Mouse (Mus musculus) CH12.LX (cell line): ENCODE measurements at regions not wholly inside any gene's neighbourhood (a gene's known extent, or its start where the extent isn't known, plus 50 kb on each side); places are given as distances from the start of the nearest gene placed in this dataset.

ENCODE experiments used
- DNase-seq: peaks from one replicate; pipeline ENCODE4 v3.0.0-alpha.2; 2013; ENCODE audit errors: extremely low read depth
- H3K27ac ChIP-seq: 2 replicates; pipeline ENCODE4 v1.5.1; 2012; ENCODE audit warnings: low read depth, mild to moderate bottlenecking, control low read depth, moderate library complexity; ENCODE audit not compliant: insufficient read depth
- H3K27me3 ChIP-seq: replicated peaks from 2 replicates; pipeline ENCODE3; 2012; ENCODE audit warnings: inconsistent platforms
- H3K36me3 ChIP-seq, 2 experiments: replicated peaks in 1 of 2; 2 replicates each; pipeline versions ENCODE3 to v1.6.1; 2012; ENCODE audit warnings: inconsistent platforms in 1 of 2, low read length in 1 of 2, mild to moderate bottlenecking in 1 of 2, mixed read lengths in 1 of 2, moderate library complexity in 1 of 2; ENCODE audit not compliant: control insufficient read depth in 1 of 2, insufficient read depth in 1 of 2
- H3K4me1 ChIP-seq, 2 experiments: 2 replicates each; pipeline ENCODE4 v1.6.1; 2012; ENCODE audit warnings: inconsistent platforms in 1 of 2, moderate library complexity in 1 of 2; ENCODE audit not compliant: insufficient read depth in 2 of 2, control insufficient read depth in 1 of 2
- H3K4me2 ChIP-seq: 2 replicates; pipeline ENCODE4 v1.6.1; 2012; ENCODE audit warnings: low read depth, mild to moderate bottlenecking, control low read depth; ENCODE audit not compliant: poor library complexity, insufficient read depth, severe bottlenecking
- H3K4me3 ChIP-seq, 3 experiments: fragments of 150-350 bp in 1 of 3; sonication (generic) in 1 of 3; replicated peaks in 1 of 3; 2 replicates each; pipeline versions ENCODE3 to v1.5.1; 2011 to 2012; ENCODE audit warnings: low read depth in 2 of 3, low read length in 2 of 3, mild to moderate bottlenecking in 2 of 3, moderate library complexity in 2 of 3, control low read depth in 1 of 3, improper control_type of control experiment in 1 of 3, inconsistent platforms in 1 of 3, mixed read lengths in 1 of 3; ENCODE audit not compliant: poor library complexity in 1 of 3
- H3K79me2 ChIP-seq: replicated peaks from 2 replicates; pipeline ENCODE4 v1.6.1; 2012; ENCODE audit warnings: mild to moderate bottlenecking, moderate library complexity; ENCODE audit not compliant: control insufficient read depth, poor library complexity, insufficient read depth, severe bottlenecking; ENCODE audit errors: extremely low read depth
- H3K9ac ChIP-seq: 2 replicates; pipeline ENCODE4 v1.6.1; 2012; ENCODE audit warnings: low read depth, mild to moderate bottlenecking, control low read depth, moderate library complexity; ENCODE audit not compliant: insufficient read depth
- H3K9me3 ChIP-seq: replicated peaks from 2 replicates; pipeline ENCODE3; 2012; ENCODE audit warnings: low read length, inconsistent platforms, mixed read lengths
- BHLHE40 ChIP-seq: IDR thresholded peaks from 2 replicates; pipeline ENCODE4 v1.6.1; 2011; ENCODE audit warnings: mild to moderate bottlenecking, low read depth, low read length, improper control_type of control experiment
- CHD2 ChIP-seq: IDR thresholded peaks from 2 replicates; pipeline ENCODE4 v1.6.1; 2011; ENCODE audit warnings: low read length, improper control_type of control experiment
- CTCF ChIP-seq, 2 experiments: IDR thresholded peaks in 1 of 2; conservative IDR thresholded peaks in 1 of 2; 2 replicates each; pipeline ENCODE4 v1.5.1; 2011 to 2012; ENCODE audit warnings: low read depth in 2 of 2, low read length in 2 of 2, improper control_type of control experiment in 1 of 2, inconsistent platforms in 1 of 2, mild to moderate bottlenecking in 1 of 2, moderate library complexity in 1 of 2
- E2F4 ChIP-seq: IDR thresholded peaks from 2 replicates; pipeline ENCODE4 v1.6.1; 2011; ENCODE audit warnings: low read depth, low read length, improper control_type of control experiment; ENCODE audit not compliant: insufficient replicate concordance
- EP300 ChIP-seq: IDR thresholded peaks from 2 replicates; pipeline ENCODE4 v1.6.1; 2011; ENCODE audit warnings: low read length, improper control_type of control experiment
- ETS1 ChIP-seq: conservative IDR thresholded peaks from 2 replicates; pipeline ENCODE4 v1.6.1; 2012; ENCODE audit warnings: low read depth, mild to moderate bottlenecking, inconsistent platforms, low read length, improper control_type of control experiment, moderate library complexity
- JUND ChIP-seq: conservative IDR thresholded peaks from 2 replicates; pipeline ENCODE4 v1.6.1; 2011; ENCODE audit warnings: low read depth, low read length, improper control_type of control experiment
- KAT2A ChIP-seq: IDR thresholded peaks from 2 replicates; pipeline ENCODE4 v1.6.1; 2012; ENCODE audit warnings: low read length, improper control_type of control experiment, inconsistent platforms; ENCODE audit not compliant: insufficient replicate concordance
- MAFK ChIP-seq: IDR thresholded peaks from 2 replicates; pipeline ENCODE4 v1.6.1; 2011; ENCODE audit warnings: low read length, improper control_type of control experiment; ENCODE audit not compliant: insufficient replicate concordance
- MAX ChIP-seq: IDR thresholded peaks from 2 replicates; pipeline ENCODE4 v1.6.1; 2011; ENCODE audit warnings: low read length, improper control_type of control experiment
- MAZ ChIP-seq: IDR thresholded peaks from 2 replicates; pipeline ENCODE4 v1.6.1; 2012; ENCODE audit warnings: low read depth, mild to moderate bottlenecking, inconsistent platforms, low read length, improper control_type of control experiment, moderate library complexity
- MEF2A ChIP-seq: IDR thresholded peaks from 2 replicates; pipeline ENCODE4 v1.6.1; 2014; ENCODE audit warnings: low read depth, mild to moderate bottlenecking, inconsistent platforms, low read length, improper control_type of control experiment, borderline replicate concordance
- MXI1 ChIP-seq: IDR thresholded peaks from 2 replicates; pipeline ENCODE4 v1.6.1; 2011; ENCODE audit warnings: mild to moderate bottlenecking, low read depth, low read length, improper control_type of control experiment
- MYC ChIP-seq: IDR thresholded peaks from 2 replicates; pipeline ENCODE4 v1.6.1; 2011; ENCODE audit warnings: low read depth, mild to moderate bottlenecking, improper control_type of control experiment, low read length
- NRF1 ChIP-seq: IDR thresholded peaks from 2 replicates; pipeline ENCODE4 v1.6.1; 2014; ENCODE audit warnings: low read depth, mild to moderate bottlenecking, inconsistent platforms, low read length, improper control_type of control experiment, moderate library complexity
- POLR2A ChIP-seq: IDR thresholded peaks from 2 replicates; pipeline ENCODE4 v1.6.1; 2011; ENCODE audit warnings: low read depth, mild to moderate bottlenecking, improper control_type of control experiment, low read length
- POLR2AphosphoS2 ChIP-seq: IDR thresholded peaks from 2 replicates; pipeline ENCODE4 v1.6.1; 2011; ENCODE audit warnings: low read depth, low read length, improper control_type of control experiment
- RAD21 ChIP-seq: IDR thresholded peaks from 2 replicates; pipeline ENCODE4 v1.6.1; 2011; ENCODE audit warnings: low read depth, mild to moderate bottlenecking, low read length, improper control_type of control experiment, moderate library complexity
- RCOR1 ChIP-seq: conservative IDR thresholded peaks from 2 replicates; pipeline ENCODE4 v1.6.1; 2012; ENCODE audit warnings: low read depth, mild to moderate bottlenecking, inconsistent platforms, low read length, improper control_type of control experiment
- SMC3 ChIP-seq: IDR thresholded peaks from 2 replicates; pipeline ENCODE4 v1.6.1; 2011; ENCODE audit warnings: low read depth, low read length, improper control_type of control experiment
- TBP ChIP-seq: conservative IDR thresholded peaks from 2 replicates; pipeline ENCODE4 v1.6.1; 2011; ENCODE audit warnings: low read depth, low read length, improper control_type of control experiment
- USF2 ChIP-seq: conservative IDR thresholded peaks from 2 replicates; pipeline ENCODE4 v1.6.1; 2011; ENCODE audit warnings: low read depth, low read length, improper control_type of control experiment
- ZNF384 ChIP-seq: IDR thresholded peaks from 2 replicates; pipeline ENCODE4 v1.6.1; 2012; ENCODE audit warnings: low read depth, low read length, improper control_type of control experiment, inconsistent platforms
- dilution Hi-C: fragments of 300-500 bp; cut with MboI; formaldehyde crosslinking; loops from 2 replicates; pipeline ENCODE4 v1.14.3; 2020; ENCODE audit warnings: low sequenced_read_pairs; ENCODE audit not compliant: extremely low pct_unique_long_range_greater_than_20kb, extremely low pct_ligation_motif_present
- in situ Hi-C: fragments of 300-500 bp; cut with MboI; formaldehyde crosslinking; loops from 3 replicates; pipeline ENCODE4 v1.14.3; 2019; ENCODE audit warnings: low sequenced_read_pairs, low pct_ligation_motif_present, low pct_unique_long_range_greater_than_20kb, mixed read lengths

- Histone ChIP-seq H3K9ac (no peak overlapping the region), H3K9me3 (peaks cover 35% of the 10 kb centered on the region), H3K79me2 (no peaks in the 10 kb centered on the region), H3K27ac (no peak overlapping the region), H3K27me3 (no peaks in the 10 kb centered on the region), H3K36me3 (no peaks in the 10 kb centered on the region), H3K4me1 (no peaks in the 10 kb centered on the region), H3K4me3 (no peak overlapping the region), H3K4me2 (no peak overlapping the region)
- TF ChIP-seq EP300 (no peak), NRF1 (no peak), POLR2AphosphoS2 (no peak), RAD21 (no peak), MAFK (no peak), CHD2 (no peak), SMC3 (no peak), ETS1 (no peak), RCOR1 (no peak), MXI1 (no peak), BHLHE40 (no peak), MAX (no peak), MAZ (no peak), TBP (no peak), ZNF384 (no peak)
- dilution Hi-C loops (no loop called here), in situ Hi-C loops (no loop called here)
- DNase-seq: no peak
Observed at GRCm38 (mm10) chr2:95487580-95488135, 830.3 kb upstream of the Lrrc4c start.

GRCm38 (mm10) chr2:95494026-95494697 is 823.8 kb upstream of the Lrrc4c start:
- Histone ChIP-seq H3K9me3 (peaks cover 22% of the 10 kb centered on the region), H3K27me3 (no peaks in the 10 kb centered on the region), H3K36me3 (no peaks in the 10 kb centered on the region), H3K4me3 (no peak overlapping the region), H3K4me2 (no peak overlapping the region), H3K9ac (no peak overlapping the region), H3K4me1 (no peaks in the 10 kb centered on the region), H3K79me2 (no peaks in the 10 kb centered on the region), H3K27ac (no peak overlapping the region)
- TF ChIP-seq NRF1 (no peak), JUND (no peak), MEF2A (no peak), USF2 (no peak), ETS1 (no peak), MAZ (no peak), KAT2A (no peak), RAD21 (no peak), E2F4 (no peak), CTCF (conservative IDR thresholded peaks at IDR 0.05 in 1 of 2, IDR thresholded peaks at IDR 0.05 in 1 of 2; ENCODE audit: low read depth in 2 of 2, low read length in 2 of 2) (no peak), ZNF384 (no peak), POLR2A (no peak), MYC (no peak), RCOR1 (no peak)
- no peak for DNase-seq
- dilution Hi-C loops: no loop called here
- in situ Hi-C loops: no loop called here
